Mouse (Mus musculus): Measurements from ENCODE around the gene Rnf38. TPM values are rescaled to one million over a fixed set of nuclear protein-coding genes. Genes with fewer than 3 reads are reported as not detected.

Gene Rnf38
- total RNA-seq, 2 experiments from 2014 or later = 71.8 to 86.3 TPM

GRCm38 (mm10) chr4:44232771-44233712, 547 bp downstream of the Rnf38 start:
- ATAC-seq (replicated peaks; ENCODE audit: low FRiP score, low TSS enrichment, poor library complexity, severe bottlenecking) = no peak; the same call in 1 of the 2 replicates

GRCm38 (mm10) chr4:44225128-44225527, 8.5 kb downstream of the Rnf38 start:
- ATAC-seq (replicated peaks; ENCODE audit: low FRiP score, low TSS enrichment, poor library complexity, severe bottlenecking) = no peak

DNA sequence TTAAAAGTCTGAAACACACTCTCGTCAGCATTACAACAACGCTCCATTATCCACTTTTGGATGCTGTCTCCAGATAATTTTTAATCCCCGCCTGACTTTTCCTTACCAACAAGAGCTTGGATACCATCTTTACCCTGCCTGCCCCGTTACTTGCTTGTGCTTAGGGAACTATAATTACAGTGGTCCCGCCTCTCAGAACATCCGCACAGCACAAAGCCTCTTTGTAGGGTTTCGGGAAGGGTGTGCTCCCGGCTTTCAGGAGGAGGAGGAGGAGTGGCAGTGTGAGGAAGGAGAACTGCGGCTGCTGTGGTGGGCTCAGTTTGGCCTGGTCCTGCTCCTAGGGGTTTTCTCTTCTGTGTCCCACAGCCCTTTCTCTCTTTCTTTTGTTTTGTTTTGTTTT, 9.4 kb downstream of the Rnf38 start:
- no peak for ATAC-seq (replicated peaks; ENCODE audit: low FRiP score, low TSS enrichment, poor library complexity, severe bottlenecking)

DNA sequence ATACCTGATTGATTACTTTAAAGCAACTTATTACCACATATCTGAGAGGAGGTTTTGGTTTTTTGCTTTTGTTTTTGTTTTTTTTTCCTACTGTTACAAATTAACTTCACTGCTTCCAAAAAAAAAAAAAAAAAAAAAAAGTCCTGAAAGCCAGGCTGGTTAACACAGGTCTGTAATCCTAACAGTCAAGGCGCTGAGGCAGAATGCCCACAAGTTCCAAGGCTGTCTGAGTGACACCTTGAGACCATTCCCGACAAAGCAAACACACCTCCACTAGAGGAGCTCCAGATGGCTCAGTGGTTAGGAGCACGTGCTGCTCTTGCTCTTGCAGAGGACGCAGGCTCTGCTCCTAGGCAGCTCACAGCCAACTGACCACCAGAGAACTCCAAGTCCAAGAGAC, 10.1 kb downstream of the Rnf38 start:
- no peak for ATAC-seq (replicated peaks; ENCODE audit: low FRiP score, low TSS enrichment, poor library complexity, severe bottlenecking)

DNA sequence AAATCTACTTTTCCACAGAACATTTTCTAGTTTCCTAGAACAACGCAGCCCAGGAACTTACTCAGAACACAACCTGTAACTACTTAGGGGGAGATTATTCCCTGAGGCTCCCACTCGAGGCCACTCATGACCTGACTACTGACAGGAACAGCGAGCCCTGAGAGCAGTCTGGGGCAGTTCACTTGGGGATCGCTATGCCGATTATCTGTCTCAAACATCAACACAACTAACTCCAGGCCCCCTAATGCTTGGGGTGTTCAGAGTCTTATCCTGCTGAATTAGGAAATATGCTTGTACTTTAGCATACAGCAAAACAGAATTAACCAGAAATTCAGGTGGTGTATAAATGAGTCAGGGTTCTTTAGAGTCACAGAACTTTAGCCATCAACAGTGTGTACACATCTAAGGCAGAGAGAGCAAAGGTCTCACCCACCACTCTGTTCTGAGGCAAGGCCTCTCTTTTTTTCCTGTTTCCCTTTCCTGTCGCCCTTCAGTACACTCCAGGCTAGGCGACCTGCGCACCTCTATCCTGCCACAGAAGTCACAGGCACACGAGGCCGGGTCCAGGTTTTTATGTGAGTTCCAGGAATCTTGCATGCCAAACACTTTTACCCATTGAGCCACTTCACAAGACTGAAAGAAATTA, 16.7 kb downstream of the Rnf38 start:
- ATAC-seq (replicated peaks; ENCODE audit: low FRiP score, low TSS enrichment, poor library complexity, severe bottlenecking) = no peak

- ATAC-seq (replicated peaks; ENCODE audit: low FRiP score, low TSS enrichment, poor library complexity, severe bottlenecking) = no peak; the same call in 1 of the 2 replicates
Measured at GRCm38 (mm10) chr4:44199968-44200367, 33.6 kb downstream of the Rnf38 start.

- ATAC-seq (replicated peaks; ENCODE audit: low FRiP score, low TSS enrichment, poor library complexity, severe bottlenecking) = no peak
Measured at GRCm38 (mm10) chr4:44187431-44187830, 46.2 kb downstream of the Rnf38 start.

- ATAC-seq (replicated peaks; ENCODE audit: low FRiP score, low TSS enrichment, poor library complexity, severe bottlenecking) = no peak
Measured at GRCm38 (mm10) chr4:44183862-44184261, 49.7 kb downstream of the Rnf38 start.

- ATAC-seq (replicated peaks; ENCODE audit: low FRiP score, low TSS enrichment, poor library complexity, severe bottlenecking) = no peak
Measured at GRCm38 (mm10) chr4:44179748-44180147, 53.8 kb downstream of the Rnf38 start.

DNA sequence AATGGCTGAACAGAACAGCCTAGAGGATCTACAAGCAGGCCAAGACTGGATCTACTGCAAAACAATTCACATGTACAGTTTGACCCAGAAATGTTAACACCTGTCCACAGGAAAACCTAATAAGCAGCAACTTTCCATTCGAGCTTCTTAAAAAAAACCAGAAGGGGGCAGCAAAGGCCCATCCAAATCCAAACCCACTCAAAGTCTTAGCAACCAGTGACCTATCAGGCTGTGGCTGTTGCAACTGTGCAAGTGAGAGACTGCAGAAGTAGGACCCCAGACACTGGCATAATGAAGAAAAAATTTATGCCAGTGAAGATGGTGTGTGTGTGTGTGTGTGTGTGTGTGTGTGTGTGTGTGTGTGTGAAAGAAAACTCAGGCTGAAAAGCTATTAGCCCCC, 60.4 kb downstream of the Rnf38 start:
- peak; percentile 68 for ATAC-seq (replicated peaks; ENCODE audit: low FRiP score, low TSS enrichment, poor library complexity, severe bottlenecking)

DNA sequence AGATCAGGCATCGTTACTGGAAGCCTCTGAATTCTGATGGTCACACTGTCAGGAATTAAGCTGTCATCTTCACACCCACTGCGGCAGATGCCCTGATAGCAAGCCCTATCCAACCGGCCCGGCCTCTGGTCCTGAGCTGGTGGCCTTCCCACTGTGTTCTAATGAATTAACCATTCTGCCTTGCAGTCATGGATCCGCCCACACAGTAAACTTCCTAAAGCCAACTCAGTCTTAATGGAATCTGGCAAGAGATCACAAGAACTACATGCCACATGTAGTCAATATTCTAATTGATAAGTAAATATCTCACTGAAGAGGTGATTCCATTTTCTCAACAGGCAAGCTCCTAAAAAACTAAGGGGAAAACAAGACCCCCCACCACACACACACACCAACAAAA, 60.9 kb downstream of the Rnf38 start:
- ATAC-seq (replicated peaks; ENCODE audit: low FRiP score, low TSS enrichment, poor library complexity, severe bottlenecking) = no peak

DNA sequence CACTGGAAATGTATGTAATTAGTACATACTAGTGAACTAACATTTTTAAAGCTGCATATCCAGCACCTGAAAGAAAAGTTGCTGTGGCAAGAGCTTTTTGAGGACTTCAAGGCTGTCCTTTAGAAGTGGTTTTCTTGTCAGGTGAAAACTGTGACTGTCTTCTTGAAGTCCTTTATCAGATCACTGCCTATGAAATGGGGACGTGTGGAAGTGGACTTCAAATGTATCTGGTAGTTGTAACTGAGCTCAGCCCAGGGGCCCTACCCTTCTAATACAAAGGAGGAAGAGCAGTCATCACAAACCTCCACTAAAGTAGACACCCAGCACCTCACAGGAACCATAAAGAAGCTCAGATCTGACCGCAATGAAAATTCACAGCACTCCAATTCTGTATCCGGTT, 63.7 kb downstream of the Rnf38 start:
- ATAC-seq (replicated peaks; ENCODE audit: low FRiP score, low TSS enrichment, poor library complexity, severe bottlenecking) = no peak

GRCm38 (mm10) chr4:44168816-44169215, 64.8 kb downstream of the Rnf38 start:
- no peak for ATAC-seq (replicated peaks; ENCODE audit: low FRiP score, low TSS enrichment, poor library complexity, severe bottlenecking)

DNA sequence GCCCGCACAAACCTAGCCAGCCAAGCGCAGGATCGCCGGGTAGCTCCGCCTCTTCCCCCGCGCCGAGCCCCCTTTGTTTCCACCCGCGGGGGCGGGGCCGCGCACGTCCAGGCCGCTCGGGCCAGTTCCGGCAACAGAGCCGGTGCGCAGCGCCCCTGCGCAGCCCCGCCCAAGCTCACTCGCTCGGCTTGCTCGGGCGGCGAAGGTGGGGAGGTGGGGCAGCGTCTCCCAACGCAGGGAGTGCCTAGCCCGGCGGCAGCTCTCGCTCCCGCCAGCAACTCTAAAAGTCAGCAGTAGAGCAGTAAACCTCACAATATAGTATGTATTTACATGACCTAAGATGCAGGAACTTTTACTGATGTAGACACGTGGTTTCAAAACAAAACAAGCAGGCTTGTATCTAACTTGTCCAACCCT, 65.3 kb downstream of the Rnf38 start:
- peak; percentile 87 for ATAC-seq (replicated peaks; ENCODE audit: low FRiP score, low TSS enrichment, poor library complexity, severe bottlenecking)

DNA sequence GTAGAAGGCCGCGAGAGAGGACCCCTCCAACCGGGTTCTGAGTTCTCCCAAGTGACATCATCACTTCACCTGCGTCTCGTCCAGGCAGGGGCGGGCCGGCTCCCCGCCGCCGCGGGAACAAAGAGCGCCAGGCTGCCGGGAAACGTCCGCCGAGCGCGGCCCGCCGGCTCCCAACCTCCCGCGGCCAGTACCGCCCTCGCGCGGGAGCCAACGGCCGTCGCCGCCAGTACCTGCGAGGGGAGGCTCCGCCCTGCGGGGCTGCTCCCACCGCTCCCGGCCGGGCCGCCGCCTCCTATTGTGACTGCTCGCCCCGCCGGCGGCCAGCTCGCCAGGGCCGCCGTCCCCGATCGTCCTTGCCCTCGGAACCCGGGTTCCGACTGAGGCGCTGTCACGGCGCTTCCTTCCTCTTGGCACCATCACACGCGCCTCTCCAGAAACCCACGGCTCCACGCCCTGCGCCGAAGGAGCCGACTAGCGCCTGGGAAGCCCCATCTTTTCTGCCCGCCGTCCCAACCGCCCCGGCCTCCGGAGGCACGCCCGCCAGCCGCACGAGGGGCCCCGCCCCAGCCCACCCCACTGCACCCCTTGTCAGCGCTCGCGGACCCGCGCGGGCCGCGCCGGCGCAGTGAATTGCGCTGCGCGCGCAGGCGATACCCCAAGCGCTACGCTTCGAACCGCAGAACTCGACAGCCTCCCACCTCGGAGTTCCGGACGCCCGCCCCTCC, 66.0 kb downstream of the Rnf38 start:
- ATAC-seq (replicated peaks; ENCODE audit: low FRiP score, low TSS enrichment, poor library complexity, severe bottlenecking) = peak; percentile 62

DNA sequence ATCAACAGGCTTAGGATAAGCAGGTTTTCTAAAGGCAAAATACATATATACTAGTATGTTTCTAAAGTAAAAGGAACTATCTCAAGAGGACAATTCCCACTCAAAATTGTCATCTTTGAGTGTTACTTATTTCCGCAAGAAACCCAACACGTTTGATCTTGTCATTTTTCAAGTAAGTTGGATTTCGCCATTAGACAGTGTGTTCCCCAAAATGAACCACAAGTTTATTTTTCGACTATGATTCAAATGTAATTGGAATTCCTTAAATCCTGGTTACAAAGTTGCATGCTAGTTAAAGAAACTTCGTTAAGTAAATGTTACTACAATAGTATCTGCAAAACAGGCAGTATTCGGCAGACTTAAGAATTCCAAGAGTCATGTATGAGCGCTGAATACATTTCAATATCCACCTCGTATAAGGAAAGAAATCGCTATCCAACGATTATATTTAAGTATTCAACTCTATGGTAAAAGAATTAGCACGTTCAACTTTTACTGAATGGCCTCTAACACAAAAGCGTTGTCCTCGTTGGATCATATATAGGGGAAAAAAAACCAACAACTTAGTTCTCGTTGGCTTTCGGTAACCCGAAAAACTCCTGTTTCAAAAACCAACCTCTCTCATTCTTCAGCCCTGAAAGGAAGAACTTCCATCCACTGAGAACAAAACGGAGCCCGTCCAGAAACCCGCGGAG, 66.7 kb downstream of the Rnf38 start:
- no peak for ATAC-seq (replicated peaks; ENCODE audit: low FRiP score, low TSS enrichment, poor library complexity, severe bottlenecking)

DNA sequence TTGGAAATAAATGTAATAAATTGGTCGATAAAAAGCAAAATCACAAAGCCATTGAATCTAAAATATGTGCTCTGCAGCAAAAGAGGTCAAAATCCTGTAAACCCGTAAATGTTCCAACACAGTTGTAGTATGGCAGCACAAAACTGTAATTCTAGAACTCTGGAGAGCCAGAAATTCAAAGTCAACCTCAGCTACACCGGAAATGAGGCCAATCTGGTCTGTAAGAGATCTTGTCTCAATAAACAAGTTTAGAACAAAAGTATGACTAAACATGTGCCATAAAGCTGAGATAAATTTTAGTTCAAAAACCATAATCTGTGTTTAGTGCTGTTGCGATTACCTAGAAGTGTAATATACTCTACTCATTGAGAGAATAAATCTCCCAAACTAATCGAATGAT, 69.0 kb downstream of the Rnf38 start:
- no peak for ATAC-seq (replicated peaks; ENCODE audit: low FRiP score, low TSS enrichment, poor library complexity, severe bottlenecking)

DNA sequence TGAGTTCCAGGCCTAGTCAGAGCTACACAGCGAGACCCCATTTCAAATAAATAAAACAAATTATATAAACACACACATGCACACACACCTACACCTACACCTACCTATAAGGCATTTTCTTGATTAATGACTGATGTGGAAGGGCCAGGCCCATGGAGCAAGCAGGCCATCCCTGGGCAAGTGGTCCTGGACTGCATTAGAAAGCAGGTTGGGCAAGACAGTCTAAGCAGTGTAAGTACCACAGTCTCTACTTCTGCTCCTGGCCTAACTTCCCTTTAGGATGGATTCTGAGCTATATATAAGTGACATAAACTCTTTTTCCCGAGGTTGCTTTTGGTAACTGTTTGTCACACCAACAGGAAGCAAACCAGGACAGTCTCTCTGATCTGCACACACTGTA, 70.6 kb downstream of the Rnf38 start:
- no peak for ATAC-seq (replicated peaks; ENCODE audit: low FRiP score, low TSS enrichment, poor library complexity, severe bottlenecking)

DNA sequence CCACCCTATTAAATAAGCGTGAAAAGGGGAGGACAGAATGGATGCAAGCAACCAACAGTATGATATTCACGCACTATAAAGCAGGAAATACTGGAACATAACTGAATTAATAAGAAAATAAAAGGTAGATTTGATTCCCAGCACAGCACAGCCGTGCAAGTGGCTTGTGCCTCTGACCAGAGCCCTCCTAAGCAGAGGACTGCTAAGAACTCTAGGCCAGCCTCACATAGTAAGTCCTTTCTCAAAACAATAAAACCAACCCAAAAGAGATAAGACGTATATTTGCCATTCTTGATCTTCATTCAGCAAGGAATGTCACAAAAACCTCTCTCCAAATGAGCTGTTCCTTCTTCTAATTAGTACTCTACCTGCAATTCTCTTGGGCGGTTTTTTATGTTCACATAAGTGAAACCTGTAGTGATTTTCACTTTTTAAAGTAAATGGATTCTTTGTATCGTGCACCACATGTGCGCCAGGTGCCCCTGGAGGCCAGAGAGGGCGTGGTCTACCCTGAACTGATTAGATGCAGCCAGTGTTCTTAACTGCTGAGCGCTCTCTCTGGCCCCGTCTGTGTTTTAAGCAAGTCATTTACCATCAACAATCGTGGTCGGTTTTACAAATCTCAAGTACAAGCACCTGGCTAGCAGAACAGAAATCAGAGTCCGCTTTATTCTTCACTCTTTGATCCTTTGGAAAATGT, 72.4 kb downstream of the Rnf38 start:
- peak; percentile 92 for ATAC-seq (replicated peaks; ENCODE audit: low FRiP score, low TSS enrichment, poor library complexity, severe bottlenecking)
